Mouse (Mus musculus) liver, adult 2 months (tissue): ENCODE measurements around the gene Dock6. TPM values are rescaled to one million over a fixed set of nuclear protein-coding genes. Genes with fewer than 3 reads are reported as not detected.

Experiments used
- DNase-seq: peaks from one replicate; pipeline ENCODE4 v3.0.0-alpha.2; 2011; ENCODE audit warnings: low read depth, low spot score; ENCODE audit errors: extremely low read depth
- H3K27ac ChIP-seq: fragments of 200-500 bp; replicated peaks from 2 replicates; pipeline ENCODE4 v1.5.1; 2012; ENCODE audit warnings: low read depth, mild to moderate bottlenecking, control low read depth, inconsistent platforms, low read length; ENCODE audit not compliant: insufficient read depth
- H3K27me3 ChIP-seq: fragments of 200-500 bp; 2 replicates; pipeline ENCODE4 v1.6.1; 2012; ENCODE audit warnings: mild to moderate bottlenecking, moderate library complexity, low read length, inconsistent platforms; ENCODE audit not compliant: control insufficient read depth, insufficient read depth
- H3K36me3 ChIP-seq: fragments of 200-500 bp; 2 replicates; pipeline ENCODE4 v1.6.1; 2012; ENCODE audit warnings: low read length, inconsistent platforms; ENCODE audit not compliant: control insufficient read depth, insufficient read depth
- H3K4me1 ChIP-seq: fragments of 200-500 bp; 2 replicates; pipeline ENCODE4 v1.6.1; 2011; ENCODE audit warnings: low read length; ENCODE audit not compliant: control insufficient read depth, insufficient read depth
- H3K4me3 ChIP-seq: fragments of 200-500 bp; 2 replicates; pipeline ENCODE4 v1.5.1; 2011; ENCODE audit warnings: low read depth, mild to moderate bottlenecking, control low read depth, low read length, moderate library complexity; ENCODE audit not compliant: insufficient read depth
- H3K79me2 ChIP-seq: fragments of 200-500 bp; 2 replicates; pipeline ENCODE4 v1.6.1; 2012; ENCODE audit warnings: inconsistent platforms, mild to moderate bottlenecking, low read length, moderate library complexity; ENCODE audit not compliant: control insufficient read depth, insufficient read depth
- H3K9ac ChIP-seq: fragments of 200-500 bp; 2 replicates; pipeline ENCODE4 v1.6.1; 2012; ENCODE audit warnings: low read depth, mild to moderate bottlenecking, control low read depth, inconsistent platforms, low read length
- CTCF ChIP-seq: fragments of 200-500 bp; IDR thresholded peaks from 2 replicates; pipeline ENCODE4 v1.5.1; 2011; ENCODE audit warnings: low read depth, low read length, control low read depth
- POLR2A ChIP-seq: fragments of 200-500 bp; IDR thresholded peaks from 2 replicates; pipeline ENCODE4 v1.6.1; 2011; ENCODE audit warnings: low read length, control low read depth; ENCODE audit not compliant: insufficient read depth; ENCODE audit errors: extremely low read depth
- WGBS: fragments of 180-500 bp; shearing (Covaris S2); methylation state at CpG from one replicate; pipeline ENCODE4 v1.1.7; 2018; 5-methylcytosine and 5-hydroxymethylcytosine counted together
- polyA plus RNA-seq: library from polyadenylated mRNA; depleted of rRNA; stranded (reverse); fragments of >200 nt; gene quantifications from 2 replicates; pipeline ENCODE4 v1.2.3, GENCODE M21; 2012
- total RNA-seq: library from RNA; depleted of rRNA; stranded (reverse); fragments of >200 nt; gene quantifications from 2 replicates; pipeline ENCODE4 v1.2.3, GENCODE M21; 2014

Gene Dock6
- total and polyA plus RNA-seq, 2 experiments, result 8.5 to 33.9 TPM

DNA sequence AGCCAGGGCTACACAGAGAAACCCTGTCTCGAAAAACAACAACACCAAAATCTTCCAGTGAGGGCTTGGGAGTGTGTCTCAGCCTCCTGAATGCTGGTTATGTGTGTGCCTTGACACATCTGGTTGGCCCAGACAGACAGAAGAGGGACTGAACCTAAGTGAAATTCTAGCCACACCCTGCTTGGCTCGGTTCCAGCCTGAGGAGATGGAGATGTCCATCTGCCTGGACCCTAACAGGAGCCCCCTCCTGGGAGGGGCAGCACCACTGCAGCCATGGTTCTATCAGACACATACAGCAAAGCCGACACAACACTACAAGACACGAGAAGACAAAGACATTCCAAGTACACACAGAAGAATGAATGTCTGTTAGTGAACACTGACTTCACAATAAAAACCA lies 34.3 kb downstream of the Dock6 start:
- no peaks in the 10 kb centered on the region for H3K27me3 ChIP-seq
- no peak overlapping the region for H3K27ac ChIP-seq
- no peaks in the 10 kb centered on the region for H3K79me2 ChIP-seq
- DNase-seq, result no peak
- H3K4me3 ChIP-seq, result no peak overlapping the region
- no peak for TF ChIP-seq POLR2A
- no peak for TF ChIP-seq CTCF
- 84% methylated on average over 4 of the region's 4 CpGs for WGBS
- no peak overlapping the region for H3K9ac ChIP-seq
- peaks cover 2% of the 10 kb centered on the region; the same call in 1 of the 2 replicates for H3K36me3 ChIP-seq
- H3K4me1 ChIP-seq, result peaks cover 7% of the 10 kb centered on the region; the same call in 1 of the 2 replicates

DNA sequence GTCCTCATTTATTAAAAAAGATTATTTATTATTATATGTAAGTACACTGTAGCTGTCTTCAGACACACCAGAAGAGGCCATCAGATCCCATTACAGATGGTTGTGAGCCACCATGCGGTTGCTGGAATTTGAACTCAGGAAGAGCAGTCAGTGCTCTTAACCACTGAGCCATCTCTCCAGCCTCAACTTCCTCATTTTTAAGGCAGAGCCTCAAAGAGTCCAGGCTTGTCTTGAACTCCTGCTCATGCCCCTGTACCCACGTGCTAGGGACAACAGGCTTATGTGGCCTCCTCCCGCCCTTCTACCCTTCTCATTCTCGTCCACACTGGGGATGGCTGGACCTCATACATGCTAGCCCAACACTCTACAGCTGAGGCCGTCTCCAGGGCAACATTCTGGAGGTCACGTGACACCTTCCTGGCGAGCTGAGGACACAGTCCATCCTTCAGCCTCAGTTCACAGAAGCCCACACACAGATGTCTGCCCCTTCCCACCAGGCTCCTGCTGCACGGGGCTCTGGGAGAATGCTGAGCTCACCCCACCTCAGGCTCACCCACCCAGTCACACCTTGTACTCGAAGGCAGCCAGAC lies 35.6 kb downstream of the Dock6 start:
- H3K4me3 ChIP-seq, result no peak overlapping the region
- no peaks in the 10 kb centered on the region for H3K27me3 ChIP-seq
- H3K36me3 ChIP-seq, result peaks cover 2% of the 10 kb centered on the region; the same call in 1 of the 2 replicates
- H3K4me1 ChIP-seq, result no peaks in the 10 kb centered on the region
- WGBS, result 84% methylated on average over 9 of the region's 9 CpGs
- no peak for DNase-seq
- no peak overlapping the region for H3K9ac ChIP-seq
- no peak overlapping the region for H3K27ac ChIP-seq
- no peak for TF ChIP-seq POLR2A
- TF ChIP-seq CTCF, result no peak
- H3K79me2 ChIP-seq, result no peaks in the 10 kb centered on the region

DNA sequence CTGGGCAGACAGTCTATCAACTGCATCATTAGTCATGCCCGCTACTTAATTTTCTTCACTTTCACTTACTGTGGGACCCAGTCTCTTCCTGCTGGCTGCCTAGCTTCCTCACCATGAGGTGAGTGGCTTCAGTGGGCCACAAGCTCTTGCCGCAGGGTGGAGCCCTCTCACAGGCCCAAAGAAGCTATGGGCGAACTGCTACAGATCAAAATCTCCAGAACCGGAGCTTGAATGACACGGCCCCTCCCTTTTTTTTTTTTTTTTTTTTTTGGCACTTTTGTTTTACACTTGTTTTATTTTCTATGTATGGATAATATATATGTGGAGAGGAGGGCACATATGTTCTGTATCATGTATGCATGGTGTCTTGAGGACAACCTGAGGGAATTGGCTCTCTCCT lies 41.3 kb downstream of the Dock6 start:
- DNase-seq, result no peak
- WGBS, result 90% methylated on average over 5 of the region's 5 CpGs
- peaks cover 14% of the 10 kb centered on the region for H3K4me1 ChIP-seq
- no peaks in the 10 kb centered on the region for H3K79me2 ChIP-seq
- H3K27ac ChIP-seq, result no peak overlapping the region
- no peak overlapping the region for H3K9ac ChIP-seq
- H3K36me3 ChIP-seq, result peaks cover 2% of the 10 kb centered on the region; the same call in 1 of the 2 replicates
- no peaks in the 10 kb centered on the region for H3K27me3 ChIP-seq
- TF ChIP-seq POLR2A (no peak), CTCF (no peak)
- no peak overlapping the region for H3K4me3 ChIP-seq

DNA sequence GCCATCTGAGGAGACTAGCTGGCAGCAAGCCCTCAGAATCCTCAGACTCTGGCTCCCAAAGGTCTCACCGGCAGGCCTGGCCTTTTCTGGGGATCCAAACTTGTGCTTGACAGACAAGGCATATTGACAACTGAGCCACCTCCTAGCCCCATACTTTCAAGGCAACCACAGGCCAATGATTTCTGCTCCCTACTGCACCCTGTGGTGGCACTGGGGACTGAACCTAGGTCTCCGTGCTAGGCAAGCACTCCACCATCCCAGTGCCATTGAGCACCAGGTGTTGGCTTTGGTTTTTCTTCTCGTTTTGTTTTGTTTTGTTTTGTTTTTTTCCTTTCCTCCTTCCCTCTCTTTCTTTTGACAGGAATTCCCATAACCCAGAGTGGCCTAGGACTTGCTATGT lies 43.9 kb downstream of the Dock6 start:
- DNase-seq, result no peak
- Histone ChIP-seq H3K4me1 (peaks cover 20% of the 10 kb centered on the region), H3K27ac (no peak overlapping the region), H3K36me3 (no peaks in the 10 kb centered on the region), H3K79me2 (no peaks in the 10 kb centered on the region), H3K27me3 (no peaks in the 10 kb centered on the region), H3K4me3 (no peak overlapping the region), H3K9ac (no peak overlapping the region)
- TF ChIP-seq POLR2A (no peak), CTCF (peak; percentile 67)
- 58% methylated on average over 3 of the region's 3 CpGs for WGBS

DNA sequence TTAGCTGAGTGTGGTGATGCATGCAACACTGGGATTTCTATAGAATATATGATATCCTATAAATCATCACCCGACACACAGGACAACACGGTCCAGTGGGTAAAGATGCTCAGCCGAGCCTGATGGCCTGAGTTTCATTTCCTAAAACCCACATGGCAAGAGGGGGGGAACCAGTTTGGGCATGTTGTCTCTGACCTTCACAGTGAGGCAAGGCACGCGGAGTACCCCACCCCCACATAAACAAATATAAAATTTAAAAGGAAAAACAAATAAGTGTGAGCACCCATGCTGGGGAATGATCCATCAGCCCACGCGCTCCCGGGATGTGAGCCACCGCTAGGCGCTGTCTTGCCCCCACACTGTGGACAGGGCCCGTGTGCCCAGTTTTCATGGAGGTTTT lies 45.5 kb downstream of the Dock6 start:
- no peak overlapping the region for H3K4me3 ChIP-seq
- H3K27me3 ChIP-seq, result no peaks in the 10 kb centered on the region
- peaks cover 20% of the 10 kb centered on the region for H3K4me1 ChIP-seq
- 24% methylated on average over 11 of the region's 11 CpGs for WGBS
- H3K9ac ChIP-seq, result no peak overlapping the region
- peak overlapping the region; percentile 29 for H3K27ac ChIP-seq
- peak; percentile 66 for DNase-seq
- no peaks in the 10 kb centered on the region for H3K36me3 ChIP-seq
- no peaks in the 10 kb centered on the region for H3K79me2 ChIP-seq
- TF ChIP-seq POLR2A, result no peak
- peak; percentile 34; the same call in 1 of the 2 replicates for TF ChIP-seq CTCF

DNA sequence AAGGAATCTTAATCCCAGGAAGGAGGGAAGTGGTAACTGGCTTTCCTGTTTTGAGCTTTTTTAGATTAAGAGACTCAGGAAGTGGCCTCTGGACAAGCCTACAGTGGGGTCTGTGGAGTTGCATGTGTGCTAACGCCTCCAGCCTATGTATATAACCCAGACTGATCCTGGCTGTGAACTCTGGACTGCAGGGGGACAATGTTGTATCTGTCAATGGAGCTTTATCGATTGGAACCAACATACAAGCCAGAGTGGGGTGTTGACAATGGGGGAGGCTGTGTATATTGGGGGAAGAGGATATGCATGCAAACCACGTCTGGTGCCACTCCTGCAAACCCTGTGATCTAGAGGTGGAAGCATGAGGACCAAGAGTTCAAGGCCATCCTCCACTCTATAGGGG lies 46.1 kb downstream of the Dock6 start:
- no peaks in the 10 kb centered on the region for H3K27me3 ChIP-seq
- peaks cover 20% of the 10 kb centered on the region for H3K4me1 ChIP-seq
- H3K27ac ChIP-seq, result peak overlapping the region; percentile 42
- TF ChIP-seq POLR2A (no peak), CTCF (no peak)
- DNase-seq, result peak; percentile 75
- H3K36me3 ChIP-seq, result no peaks in the 10 kb centered on the region
- WGBS, result 4% methylated on average over 3 of the region's 3 CpGs
- H3K4me3 ChIP-seq, result no peak overlapping the region
- H3K9ac ChIP-seq, result peak overlapping the region; percentile 16; the same call in 1 of the 2 replicates
- H3K79me2 ChIP-seq, result no peaks in the 10 kb centered on the region
